Mouse (Mus musculus) bone marrow macrophage, adult 2 months (primary cell): ENCODE results near the gene Trim38.

Source experiments
- CTCF ChIP-seq: IDR thresholded peaks from 2 replicates; pipeline ENCODE4 v1.5.1; 2012; ENCODE audit warnings: low read depth, mild to moderate bottlenecking, low read length, moderate library complexity
- POLR2A ChIP-seq: IDR thresholded peaks from 2 replicates; pipeline ENCODE4 v1.6.1; 2012; ENCODE audit warnings: mild to moderate bottlenecking, low read depth, low read length, borderline replicate concordance

GRCm38 (mm10) chr13:23759251-23759771, 10.4 kb upstream of the Trim38 start:
- no peak for TF ChIP-seq POLR2A
- TF ChIP-seq CTCF, result no peak
